Mouse (Mus musculus): Measurements from ENCODE around the gene Btla. TPM values are rescaled to one million over a fixed set of nuclear protein-coding genes. Genes with fewer than 3 reads are reported as not detected.

Gene Btla
- 0.18 TPM in 1 of 2 replicates, not detected in the other for polyA plus RNA-seq (2015; fragmentation: Nextera tagmentation; extraction: Ambion mirVana)

GRCm38 (mm10) chr16:45223648-45224388 lies at the start of gene Btla:
Gene Btla, plus strand, starts transcription at chr16:45224315.

Other genes starting within 250 kb of the Btla start
- gene Ccdc80, start 130.9 kb upstream of the Btla start, polyA plus RNA-seq (2015; fragmentation: Nextera tagmentation; extraction: Ambion mirVana) = 95.5 and 121 TPM in 2 replicates
- 7.8 and 9.2 TPM in 2 replicates for gene Slc35a5, start 65.6 kb upstream of the Btla start, polyA plus RNA-seq (2015; fragmentation: Nextera tagmentation; extraction: Ambion mirVana)
- gene Atg3, start 65.5 kb upstream of the Btla start, polyA plus RNA-seq (2015; fragmentation: Nextera tagmentation; extraction: Ambion mirVana) = 27.3 and 33.2 TPM in 2 replicates
- 26.1 and 33.1 TPM in 2 replicates for gene Cd200, start 184.7 kb downstream of the Btla start, polyA plus RNA-seq (2015; fragmentation: Nextera tagmentation; extraction: Ambion mirVana)